Mouse (Mus musculus) megakaryocyte, embryonic 14.5 days (primary cell): ENCODE measurements around the gene Krt42.

Source experiments
- FLI1 ChIP-seq: IDR thresholded peaks from 2 replicates; pipeline ENCODE4 v1.6.1; 2012; ENCODE audit warnings: low read length, inconsistent platforms, mixed read lengths
- GATA1 ChIP-seq: IDR thresholded peaks from 3 replicates; pipeline ENCODE4 v1.6.1; 2012; ENCODE audit warnings: mixed read lengths, low read length, inconsistent platforms, borderline replicate concordance

- TF ChIP-seq GATA1: no peak
- no peak for TF ChIP-seq FLI1
These were observed 28.1 kb upstream of the Krt42 start for GRCm38 (mm10) chr11:100297801-100298200.
